Mouse (Mus musculus): Measurements from ENCODE around the gene 4930578G10Rik. TPM values are rescaled to one million over a fixed set of nuclear protein-coding genes. Genes with fewer than 3 reads are reported as not detected.
"Not testable (repeated sequence)": the region's sequence is repeated elsewhere in the genome, so short reads cannot be mapped to it uniquely, and the experiment has no call there.

The 4930578G10Rik gene
- 1.1 and 1.7 TPM in 2 replicates for polyA plus RNA-seq (2014; fragmentation: Nextera tagmentation; extraction: Ambion mirVana)

GRCm38 (mm10) chr4:42735245-42735644 lies at the start of gene 4930578G10Rik:
TSS of gene 4930578G10Rik (plus strand) at chr4:42735545.
- ATAC-seq (ENCODE audit: low FRiP score); H3K9ac ChIP-seq (ENCODE audit: low read depth, low read length); H3K27me3 ChIP-seq (ENCODE audit: control insufficient read depth, insufficient read depth, low read length); DNase-seq (ENCODE audit: low spot score); H3K27ac ChIP-seq (ENCODE audit: low read depth, low read length); H3K4me2 ChIP-seq (replicated peaks; ENCODE audit: low read depth, low read length); H3K9me3 ChIP-seq (ENCODE audit: control insufficient read depth, low read length); H3K4me1 ChIP-seq (replicated peaks; ENCODE audit: control insufficient read depth, insufficient read depth, low read length); H3K4me3 ChIP-seq (ENCODE audit: low read depth, low read length); H3K36me3 ChIP-seq (ENCODE audit: control insufficient read depth, insufficient read depth, low read length): not testable (repeated sequence)
- no CpG with 5 or more reads among the region's 13 CpGs for WGBS

- not testable (repeated sequence) for DNase-seq (ENCODE audit: low spot score); H3K4me3 ChIP-seq (ENCODE audit: low read depth, low read length); H3K4me1 ChIP-seq (replicated peaks; ENCODE audit: control insufficient read depth, insufficient read depth, low read length); H3K27me3 ChIP-seq (ENCODE audit: control insufficient read depth, insufficient read depth, low read length); H3K27ac ChIP-seq (ENCODE audit: low read depth, low read length); H3K9me3 ChIP-seq (ENCODE audit: control insufficient read depth, low read length); H3K4me2 ChIP-seq (replicated peaks; ENCODE audit: low read depth, low read length); H3K9ac ChIP-seq (ENCODE audit: low read depth, low read length); ATAC-seq (ENCODE audit: low FRiP score); H3K36me3 ChIP-seq (ENCODE audit: control insufficient read depth, insufficient read depth, low read length)
- WGBS: no CpG with 5 or more reads among the region's 6 CpGs
Measured at GRCm38 (mm10) chr4:42756477-42756876, 21.1 kb downstream of the 4930578G10Rik start, which contains the start of gene Ccl19. TSS of gene Ccl19 (minus strand) at chr4:42756577.

GRCm38 (mm10) chr4:42773893-42774292 lies 38.5 kb downstream of the 4930578G10Rik start, which contains the start of gene Ccl21a:
TSS of gene Ccl21a (minus strand) at chr4:42773993.
- H3K4me3 ChIP-seq (ENCODE audit: low read depth, low read length); DNase-seq (ENCODE audit: low spot score); H3K36me3 ChIP-seq (ENCODE audit: control insufficient read depth, insufficient read depth, low read length); H3K27me3 ChIP-seq (ENCODE audit: control insufficient read depth, insufficient read depth, low read length); H3K4me2 ChIP-seq (replicated peaks; ENCODE audit: low read depth, low read length); H3K27ac ChIP-seq (ENCODE audit: low read depth, low read length); H3K4me1 ChIP-seq (replicated peaks; ENCODE audit: control insufficient read depth, insufficient read depth, low read length); H3K9me3 ChIP-seq (ENCODE audit: control insufficient read depth, low read length); H3K9ac ChIP-seq (ENCODE audit: low read depth, low read length); ATAC-seq (ENCODE audit: low FRiP score): not testable (repeated sequence)
- WGBS: no CpG with 5 or more reads among the region's 5 CpGs

- H3K9me3 ChIP-seq (ENCODE audit: control insufficient read depth, low read length); H3K4me1 ChIP-seq (replicated peaks; ENCODE audit: control insufficient read depth, insufficient read depth, low read length); ATAC-seq (ENCODE audit: low FRiP score); H3K27ac ChIP-seq (ENCODE audit: low read depth, low read length); H3K27me3 ChIP-seq (ENCODE audit: control insufficient read depth, insufficient read depth, low read length); H3K4me3 ChIP-seq (ENCODE audit: low read depth, low read length); H3K36me3 ChIP-seq (ENCODE audit: control insufficient read depth, insufficient read depth, low read length); H3K4me2 ChIP-seq (replicated peaks; ENCODE audit: low read depth, low read length); DNase-seq (ENCODE audit: low spot score); H3K9ac ChIP-seq (ENCODE audit: low read depth, low read length): not testable (repeated sequence)
- no CpG with 5 or more reads among the region's 1 CpGs for WGBS
Measured at GRCm38 (mm10) chr4:42853788-42854187, 118.4 kb downstream of the 4930578G10Rik start, which contains the start of gene Fam205a1. TSS of gene Fam205a1 (minus strand) at chr4:42853888.

- not testable (repeated sequence) for H3K4me3 ChIP-seq (ENCODE audit: low read depth, low read length); DNase-seq (ENCODE audit: low spot score); H3K9ac ChIP-seq (ENCODE audit: low read depth, low read length); H3K4me2 ChIP-seq (replicated peaks; ENCODE audit: low read depth, low read length); H3K27me3 ChIP-seq (ENCODE audit: control insufficient read depth, insufficient read depth, low read length); H3K4me1 ChIP-seq (replicated peaks; ENCODE audit: control insufficient read depth, insufficient read depth, low read length); ATAC-seq (ENCODE audit: low FRiP score); H3K27ac ChIP-seq (ENCODE audit: low read depth, low read length); H3K9me3 ChIP-seq (ENCODE audit: control insufficient read depth, low read length); H3K36me3 ChIP-seq (ENCODE audit: control insufficient read depth, insufficient read depth, low read length)
- 83% methylated on average over 1 of the region's 1 CpGs for WGBS
Measured at GRCm38 (mm10) chr4:42856671-42857070, 121.3 kb downstream of the 4930578G10Rik start, which contains the start of gene Gm12394. TSS of gene Gm12394 (minus strand) at chr4:42856771.

- H3K27me3 ChIP-seq (ENCODE audit: control insufficient read depth, insufficient read depth, low read length); H3K9ac ChIP-seq (ENCODE audit: low read depth, low read length); H3K4me3 ChIP-seq (ENCODE audit: low read depth, low read length); H3K4me1 ChIP-seq (replicated peaks; ENCODE audit: control insufficient read depth, insufficient read depth, low read length); H3K4me2 ChIP-seq (replicated peaks; ENCODE audit: low read depth, low read length); ATAC-seq (ENCODE audit: low FRiP score); H3K27ac ChIP-seq (ENCODE audit: low read depth, low read length); H3K36me3 ChIP-seq (ENCODE audit: control insufficient read depth, insufficient read depth, low read length); H3K9me3 ChIP-seq (ENCODE audit: control insufficient read depth, low read length); DNase-seq (ENCODE audit: low spot score): not testable (repeated sequence)
- WGBS: 88% methylated on average over 9 of the region's 9 CpGs
Measured at GRCm38 (mm10) chr4:42860483-42860882, 125.1 kb downstream of the 4930578G10Rik start.

GRCm38 (mm10) chr4:42863487-42863886 lies 128.1 kb downstream of the 4930578G10Rik start:
- not testable (repeated sequence) for H3K4me3 ChIP-seq (ENCODE audit: low read depth, low read length); ATAC-seq (ENCODE audit: low FRiP score); H3K4me2 ChIP-seq (replicated peaks; ENCODE audit: low read depth, low read length); H3K9ac ChIP-seq (ENCODE audit: low read depth, low read length); H3K4me1 ChIP-seq (replicated peaks; ENCODE audit: control insufficient read depth, insufficient read depth, low read length); H3K27ac ChIP-seq (ENCODE audit: low read depth, low read length); H3K27me3 ChIP-seq (ENCODE audit: control insufficient read depth, insufficient read depth, low read length); DNase-seq (ENCODE audit: low spot score); H3K9me3 ChIP-seq (ENCODE audit: control insufficient read depth, low read length); H3K36me3 ChIP-seq (ENCODE audit: control insufficient read depth, insufficient read depth, low read length)
- 81% methylated on average over 5 of the region's 5 CpGs for WGBS

GRCm38 (mm10) chr4:42867390-42867789 lies 132.0 kb downstream of the 4930578G10Rik start:
- no peak for ATAC-seq (ENCODE audit: low FRiP score)
- H3K36me3 ChIP-seq (ENCODE audit: control insufficient read depth, insufficient read depth, low read length): no peaks in the 10 kb centered on the region
- H3K27ac ChIP-seq (ENCODE audit: low read depth, low read length): no peak overlapping the region
- no peak overlapping the region for H3K4me2 ChIP-seq (replicated peaks; ENCODE audit: low read depth, low read length)
- H3K4me1 ChIP-seq (replicated peaks; ENCODE audit: control insufficient read depth, insufficient read depth, low read length): no peaks in the 10 kb centered on the region
- no peak overlapping the region for H3K4me3 ChIP-seq (ENCODE audit: low read depth, low read length)
- no peak for DNase-seq (ENCODE audit: low spot score)
- H3K27me3 ChIP-seq (ENCODE audit: control insufficient read depth, insufficient read depth, low read length): no peaks in the 10 kb centered on the region
- no peaks in the 10 kb centered on the region for H3K9me3 ChIP-seq (ENCODE audit: control insufficient read depth, low read length)
- H3K9ac ChIP-seq (ENCODE audit: low read depth, low read length): no peak overlapping the region
- WGBS: 78% methylated on average over 3 of the region's 3 CpGs

GRCm38 (mm10) chr4:42868193-42868592 lies 132.8 kb downstream of the 4930578G10Rik start:
- ATAC-seq (ENCODE audit: low FRiP score) (no peak), DNase-seq (ENCODE audit: low spot score) (no peak)
- Histone ChIP-seq H3K27me3 (ENCODE audit: control insufficient read depth, insufficient read depth, low read length) (no peaks in the 10 kb centered on the region), H3K4me2 (replicated peaks; ENCODE audit: low read depth, low read length) (no peak overlapping the region), H3K4me3 (ENCODE audit: low read depth, low read length) (no peak overlapping the region), H3K9ac (ENCODE audit: low read depth, low read length) (no peak overlapping the region), H3K9me3 (ENCODE audit: control insufficient read depth, low read length) (no peaks in the 10 kb centered on the region), H3K4me1 (replicated peaks; ENCODE audit: control insufficient read depth, insufficient read depth, low read length) (no peaks in the 10 kb centered on the region), H3K36me3 (ENCODE audit: control insufficient read depth, insufficient read depth, low read length) (no peaks in the 10 kb centered on the region), H3K27ac (ENCODE audit: low read depth, low read length) (no peak overlapping the region)
- 90% methylated on average over 5 of the region's 5 CpGs for WGBS
